Mouse (Mus musculus): ENCODE measurements around the gene Irs2. TPM values are rescaled to one million over a fixed set of nuclear protein-coding genes. Genes with fewer than 3 reads are reported as not detected.

The Irs2 gene
- polyA plus RNA-seq, 3 experiments from 2014 or later: 0.72 to 0.73 TPM; not detected in 1

GRCm38 (mm10) chr8:11008842-11009420, 673 bp upstream of the Irs2 start:
- peak; percentile 89 for ATAC-seq

GRCm38 (mm10) chr8:11007581-11008378, 478 bp downstream of the Irs2 start:
- ATAC-seq: peak; percentile 7

GRCm38 (mm10) chr8:11007001-11007580, 1.2 kb downstream of the Irs2 start:
- ATAC-seq: peak; percentile 33

GRCm38 (mm10) chr8:11006276-11006630, 2.0 kb downstream of the Irs2 start:
- ATAC-seq: no peak

- no peak for ATAC-seq
Measured at GRCm38 (mm10) chr8:11005460-11006275, 2.6 kb downstream of the Irs2 start.

- no peak for ATAC-seq
Measured at GRCm38 (mm10) chr8:11004781-11005459, 3.3 kb downstream of the Irs2 start.

GRCm38 (mm10) chr8:11003917-11004470, 4.3 kb downstream of the Irs2 start:
- ATAC-seq: no peak

GRCm38 (mm10) chr8:11003253-11003652, 5.0 kb downstream of the Irs2 start:
- ATAC-seq: no peak

GRCm38 (mm10) chr8:11002816-11003215, 5.4 kb downstream of the Irs2 start:
- no peak for ATAC-seq

GRCm38 (mm10) chr8:11001062-11001549, 7.2 kb downstream of the Irs2 start:
- no peak for ATAC-seq

GRCm38 (mm10) chr8:10999538-10999937, 8.7 kb downstream of the Irs2 start:
- ATAC-seq: no peak

GRCm38 (mm10) chr8:10996247-10996646, 12.0 kb downstream of the Irs2 start:
- ATAC-seq: no peak

GRCm38 (mm10) chr8:10995756-10996155, 12.5 kb downstream of the Irs2 start:
- no peak for ATAC-seq

- ATAC-seq: no peak
Measured at GRCm38 (mm10) chr8:10994390-10994954, 13.8 kb downstream of the Irs2 start.

GRCm38 (mm10) chr8:10993582-10994216, 14.6 kb downstream of the Irs2 start:
- peak; percentile 62 for ATAC-seq

GRCm38 (mm10) chr8:10992081-10992480, 16.2 kb downstream of the Irs2 start:
- no peak for ATAC-seq

- ATAC-seq: no peak
Measured at GRCm38 (mm10) chr8:10991323-10991722, 16.9 kb downstream of the Irs2 start.

GRCm38 (mm10) chr8:10990421-10991110, 17.7 kb downstream of the Irs2 start:
- ATAC-seq: no peak

- no peak for ATAC-seq
Measured at GRCm38 (mm10) chr8:10989946-10990345, 18.3 kb downstream of the Irs2 start.

GRCm38 (mm10) chr8:10986638-10987037, 21.6 kb downstream of the Irs2 start:
- no peak for ATAC-seq

All from inflammation-experienced regulatory T-cells, adult 6 months (primary cell).